8 mouse cellular contexts compared by ENCODE assay signal in the genomic region with DNA sequence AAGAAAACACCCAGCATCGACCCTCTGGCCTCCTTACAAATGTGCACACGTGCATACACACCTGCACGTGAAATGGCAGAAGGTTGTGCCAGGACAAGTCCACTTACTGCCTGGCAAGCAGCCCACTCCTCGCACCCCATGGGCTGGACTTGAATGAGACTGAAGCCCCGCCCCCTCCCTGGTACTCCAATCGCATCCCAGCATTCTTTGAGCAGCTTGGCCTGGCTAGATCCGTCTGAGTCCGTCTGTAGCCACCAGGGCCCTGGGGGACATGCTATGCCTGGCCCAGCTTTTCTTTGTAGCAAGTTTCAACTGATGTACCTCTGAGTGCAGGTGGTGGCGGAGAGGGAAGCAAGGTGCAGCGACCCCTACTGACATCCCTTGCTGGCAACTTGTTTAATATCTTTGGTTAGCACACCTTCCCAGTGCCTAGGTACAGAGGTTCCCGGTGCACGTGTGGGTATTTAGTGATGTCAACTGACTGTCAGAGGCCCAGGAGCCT. TPM values are rescaled to one million over a fixed set of nuclear protein-coding genes. Genes with fewer than 3 reads are reported as not detected.
A peak's percentile ranks its signal among the peaks of the same experiment; 100 is the strongest.
DNase-seq lines count a peak whose midpoint lies in the region; ATAC-seq and TF ChIP-seq lines count a peak whose summit lies in the region.

No protein-coding gene starts in this region.

- no peaks in the 10 kb centered on the region for H3K27me3 ChIP-seq in thymus, adult 2 months (ENCODE audit: control insufficient read depth, insufficient read depth, low read length)
- no peaks in the 10 kb centered on the region for H3K27me3 ChIP-seq in embryonic facial prominence, embryonic 12.5 days
- no peaks in the 10 kb centered on the region for H3K27me3 ChIP-seq in midbrain, embryonic 15.5 days (replicated peaks)

- DNase-seq in thymus, adult 2 months, result peak; percentile 36
- DNase-seq in thymus, adult 18-20 months, result no peak
- DNase-seq in liver, result peak; percentile 91
- DNase-seq in thymus, postnatal 25 days, result peak; percentile 44

- H3K9ac ChIP-seq in embryonic facial prominence, embryonic 12.5 days, result no peak overlapping the region
- H3K9ac ChIP-seq in midbrain, embryonic 15.5 days, result no peak overlapping the region

- peaks cover 18% of the 10 kb centered on the region for H3K36me3 ChIP-seq in thymus, adult 2 months (ENCODE audit: control insufficient read depth, insufficient read depth, low read length)
- peaks cover 17% of the 10 kb centered on the region; the same call in 1 of the 2 replicates for H3K36me3 ChIP-seq in embryonic facial prominence, embryonic 12.5 days
- H3K36me3 ChIP-seq in midbrain, embryonic 15.5 days (replicated peaks), result peaks cover 12% of the 10 kb centered on the region; the same call in 1 of the 2 replicates

- H3K4me1 ChIP-seq in thymus, adult 2 months (replicated peaks; ENCODE audit: control insufficient read depth, insufficient read depth, low read length), result 0 out of 2 replicates have a peak, but pooled peaks cover 4% of the 10 kb centered on the region
- peaks cover 9% of the 10 kb centered on the region for H3K4me1 ChIP-seq in embryonic facial prominence, embryonic 12.5 days
- peaks cover 18% of the 10 kb centered on the region for H3K4me1 ChIP-seq in midbrain, embryonic 15.5 days

- H3K27ac ChIP-seq in thymus, adult 2 months (ENCODE audit: control insufficient read depth, insufficient read depth, low read length), result no peak overlapping the region
- 0 out of 2 replicates have a peak overlapping the region, but pooled peaks have one; percentile 12 for H3K27ac ChIP-seq in embryonic facial prominence, embryonic 12.5 days
- H3K27ac ChIP-seq in midbrain, embryonic 15.5 days, result no peak overlapping the region

- WGBS in thymus, adult 2 months, result 28% methylated on average over 12 of the region's 12 CpGs
- 8% methylated on average over 12 of the region's 12 CpGs for WGBS in embryonic facial prominence, embryonic 12.5 days
- 10% methylated on average over 12 of the region's 12 CpGs for WGBS in midbrain, embryonic 15.5 days

- 0 out of 2 replicates have a peak, but pooled peaks have one; percentile 52 for TF ChIP-seq CTCF in thymus, adult 2 months (IDR thresholded peaks at IDR 0.05; ENCODE audit: borderline replicate concordance, control insufficient read depth, extremely low read depth, insufficient read depth, low read length, poor library complexity)

- no peak overlapping the region for H3K4me3 ChIP-seq in thymus, adult 2 months (ENCODE audit: control insufficient read depth, insufficient read depth, low read length)
- no peak overlapping the region for H3K4me3 ChIP-seq in embryonic facial prominence, embryonic 12.5 days
- H3K4me3 ChIP-seq in midbrain, embryonic 15.5 days, result no peak overlapping the region

- no peak for TF ChIP-seq POLR2A in thymus, adult 2 months (IDR thresholded peaks at IDR 0.05; ENCODE audit: control insufficient read depth, extremely low read depth, insufficient read depth, low read length, poor library complexity)

- no peak; the same call in 1 of the 2 replicates for ATAC-seq in embryonic facial prominence, embryonic 12.5 days (ENCODE audit: insufficient number of reproducible peaks, insufficient read depth, low FRiP score, low TSS enrichment)
- ATAC-seq in hematopoietic stem cell, adult 5-6 weeks (replicated peaks in 1 of 2; ENCODE audit: insufficient read depth in 1 of 2, low FRiP score in 2 of 2, low TSS enrichment in 1 of 2, low read depth in 1 of 2, poor library complexity in 2 of 2, severe bottlenecking in 2 of 2), result peak; percentile 24 to 45
- ATAC-seq in midbrain, embryonic 15.5 days (replicated peaks), result peak; percentile 34; the same call in 1 of the 2 replicates
- ATAC-seq in inflammation-experienced regulatory T-cells, adult 6 months, result no peak

- H3K9me3 ChIP-seq in embryonic facial prominence, embryonic 12.5 days, result no peaks in the 10 kb centered on the region
- no peaks in the 10 kb centered on the region for H3K9me3 ChIP-seq in midbrain, embryonic 15.5 days

- H3K4me2 ChIP-seq in embryonic facial prominence, embryonic 12.5 days (replicated peaks), result peak overlapping the region; percentile 23
- no peak overlapping the region for H3K4me2 ChIP-seq in midbrain, embryonic 15.5 days

RNA-seq across cellular contexts. Expression of gene Mafk, which starts 12.3 kb away (rescaled TPM):
- 43.9 and 44.2 TPM in 2 replicates for polyA plus RNA-seq in thymus, adult 2 months (2012; rRNA removed)
- polyA plus RNA-seq in embryonic facial prominence, embryonic 12.5 days (2016; fragmentation: Nextera tagmentation; extraction: Ambion mirVana), result 7.2 and 8.6 TPM in 2 replicates
- total RNA-seq in hematopoietic stem cell, adult 5-6 weeks (2017), result 45.8 and 52.7 TPM in 2 replicates
- 18.2 and 18.8 TPM in 2 replicates for polyA plus RNA-seq in midbrain, embryonic 15.5 days (2015; fragmentation: Nextera tagmentation; extraction: Ambion mirVana)
- polyA plus RNA-seq in inflammation-experienced regulatory T-cells, adult 6 months (2017; shearing (Covaris generic)), result 10 to 100 TPM; 10.7 to 12.5 (median 11.0) TPM

RNA-seq across cellular contexts. Expression of gene Tmem184a, which starts 16.1 kb away (rescaled TPM):
- 6.1 and 7.6 TPM in 2 replicates for polyA plus RNA-seq in thymus, adult 2 months (2012; rRNA removed)
- 1.8 and 2.1 TPM in 2 replicates for polyA plus RNA-seq in embryonic facial prominence, embryonic 12.5 days (2016; fragmentation: Nextera tagmentation; extraction: Ambion mirVana)
- total RNA-seq in hematopoietic stem cell, adult 5-6 weeks (2017), result 0.30 TPM in 1 of 2 replicates, not detected in the other
- polyA plus RNA-seq in midbrain, embryonic 15.5 days (2015; fragmentation: Nextera tagmentation; extraction: Ambion mirVana), result 0.14 and 0.30 TPM in 2 replicates
- polyA plus RNA-seq in inflammation-experienced regulatory T-cells, adult 6 months (2017; shearing (Covaris generic)), result under 1 TPM in 1 of 3 experiments, not detected in 2; 0.12 TPM

RNA-seq across cellular contexts. Expression of gene Gm26938, which starts 22.6 kb away (rescaled TPM):
- not detected in 2 replicates for polyA plus RNA-seq in thymus, adult 2 months (2012; rRNA removed)
- not detected in 2 replicates for polyA plus RNA-seq in embryonic facial prominence, embryonic 12.5 days (2016; fragmentation: Nextera tagmentation; extraction: Ambion mirVana)
- total RNA-seq in hematopoietic stem cell, adult 5-6 weeks (2017), result not detected in 2 replicates
- polyA plus RNA-seq in midbrain, embryonic 15.5 days (2015; fragmentation: Nextera tagmentation; extraction: Ambion mirVana), result not detected in 2 replicates
- polyA plus RNA-seq in inflammation-experienced regulatory T-cells, adult 6 months (2017; shearing (Covaris generic)), result not detected

RNA-seq across cellular contexts. Expression of gene Psmg3, which starts 23.0 kb away (rescaled TPM):
- 43.9 and 51.6 TPM in 2 replicates for polyA plus RNA-seq in thymus, adult 2 months (2012; rRNA removed)
- 64.6 and 72.7 TPM in 2 replicates for polyA plus RNA-seq in embryonic facial prominence, embryonic 12.5 days (2016; fragmentation: Nextera tagmentation; extraction: Ambion mirVana)
- total RNA-seq in hematopoietic stem cell, adult 5-6 weeks (2017), result 7.3 and 21.1 TPM in 2 replicates
- polyA plus RNA-seq in midbrain, embryonic 15.5 days (2015; fragmentation: Nextera tagmentation; extraction: Ambion mirVana), result 74.0 and 78.2 TPM in 2 replicates
- polyA plus RNA-seq in inflammation-experienced regulatory T-cells, adult 6 months (2017; shearing (Covaris generic)), result 10 to 100 TPM; 48.7 to 56.0 (median 50.0) TPM

RNA-seq across cellular contexts. Expression of gene Ints1, which starts 28.2 kb away (rescaled TPM):
- polyA plus RNA-seq in thymus, adult 2 months (2012; rRNA removed), result 214 and 251 TPM in 2 replicates
- 33.6 and 34.5 TPM in 2 replicates for polyA plus RNA-seq in embryonic facial prominence, embryonic 12.5 days (2016; fragmentation: Nextera tagmentation; extraction: Ambion mirVana)
- 31.5 and 43.9 TPM in 2 replicates for total RNA-seq in hematopoietic stem cell, adult 5-6 weeks (2017)
- polyA plus RNA-seq in midbrain, embryonic 15.5 days (2015; fragmentation: Nextera tagmentation; extraction: Ambion mirVana), result 32.8 and 34.3 TPM in 2 replicates
- 10 to 100 TPM; 12.9 to 21.0 (median 16.1) TPM for polyA plus RNA-seq in inflammation-experienced regulatory T-cells, adult 6 months (2017; shearing (Covaris generic))

Comparison
In these comparisons a context has a peak if more than half of its experiments do, and no peak if none do; other contexts are left out.
1. DNase-seq: peak in thymus, adult 2 months (single experiment), liver (single experiment) and thymus, postnatal 25 days (single experiment); none in thymus, adult 18-20 months (0 of 2).
2. ATAC-seq: peak in hematopoietic stem cell, adult 5-6 weeks (2 of 2) and midbrain, embryonic 15.5 days (single experiment); none in embryonic facial prominence, embryonic 12.5 days (single experiment) and inflammation-experienced regulatory T-cells, adult 6 months (single experiment).